Mouse (Mus musculus) liver, embryonic 11.5 days (tissue): ENCODE data around the gene Zbtb8a. TPM values are rescaled to one million over a fixed set of nuclear protein-coding genes. Genes with fewer than 3 reads are reported as not detected.
"Not testable (repeated sequence)": the region's sequence is repeated elsewhere in the genome, so short reads cannot be mapped to it uniquely, and the experiment has no call there.

Experiments used
- ATAC-seq: fragments of 200-750 bp; cut with Nextera tagmentation; replicated peaks from 2 replicates; pipeline ENCODE4 v1.8.0; 2017; ENCODE audit warnings: moderate number of reproducible peaks, mild to moderate bottlenecking, moderate TSS enrichment, moderate library complexity; ENCODE audit not compliant: low FRiP score
- DNase-seq: peaks from one replicate; pipeline ENCODE4 v3.0.0-alpha.2; 2017; ENCODE audit warnings: low spot score
- H3K27ac ChIP-seq: fragments of 300-500 bp; sonication (generic); 2 replicates; pipeline ENCODE4 v1.5.1; 2014; ENCODE audit warnings: mild to moderate bottlenecking, low read depth, low read length, control low read depth
- H3K27me3 ChIP-seq: fragments of 300-500 bp; sonication (generic); replicated peaks from 2 replicates; pipeline ENCODE4 v1.6.1; 2014; ENCODE audit warnings: low read length, mixed read lengths; ENCODE audit not compliant: control insufficient read depth, insufficient read depth
- H3K36me3 ChIP-seq: fragments of 300-500 bp; sonication (generic); 2 replicates; pipeline ENCODE4 v1.6.1; 2014; ENCODE audit warnings: mild to moderate bottlenecking, low read length, moderate library complexity, mixed read lengths; ENCODE audit not compliant: control insufficient read depth, insufficient read depth
- H3K4me1 ChIP-seq: fragments of 300-500 bp; sonication (generic); replicated peaks from 2 replicates; pipeline ENCODE4 v1.6.1; 2014; ENCODE audit warnings: low read length, mixed read lengths; ENCODE audit not compliant: control insufficient read depth, insufficient read depth
- H3K4me2 ChIP-seq: fragments of 300-500 bp; sonication (generic); 2 replicates; pipeline ENCODE4 v1.6.1; 2014; ENCODE audit warnings: mild to moderate bottlenecking, control low read depth, moderate library complexity
- H3K4me3 ChIP-seq: fragments of 300-500 bp; sonication (generic); 2 replicates; pipeline ENCODE4 v1.5.1; 2014; ENCODE audit warnings: low read depth, low read length, control low read depth
- H3K9ac ChIP-seq: fragments of 300-500 bp; sonication (generic); 2 replicates; pipeline ENCODE4 v1.6.1; 2014; ENCODE audit warnings: low read depth, low read length, control low read depth
- H3K9me3 ChIP-seq: fragments of 300-500 bp; sonication (generic); 2 replicates; pipeline ENCODE4 v1.6.1; 2016; ENCODE audit warnings: low read length, inconsistent platforms, mixed read lengths; ENCODE audit not compliant: control insufficient read depth
- WGBS: fragments of 180-500 bp; shearing (Covaris S2); extraction: QIAGEN DNeasy Blood & Tissue Kit; methylation state at CpG from one replicate; pipeline ENCODE4 v1.1.7; 2014; 5-methylcytosine and 5-hydroxymethylcytosine counted together
- polyA plus RNA-seq: library from polyadenylated mRNA; unstranded; fragments of >200 nt; fragmentation: Nextera tagmentation; extraction: Ambion mirVana; gene quantifications from 2 replicates; pipeline ENCODE4 v1.2.1, GENCODE M21; 2014

Gene Zbtb8a
- 4.2 and 4.8 TPM in 2 replicates for polyA plus RNA-seq

DNA sequence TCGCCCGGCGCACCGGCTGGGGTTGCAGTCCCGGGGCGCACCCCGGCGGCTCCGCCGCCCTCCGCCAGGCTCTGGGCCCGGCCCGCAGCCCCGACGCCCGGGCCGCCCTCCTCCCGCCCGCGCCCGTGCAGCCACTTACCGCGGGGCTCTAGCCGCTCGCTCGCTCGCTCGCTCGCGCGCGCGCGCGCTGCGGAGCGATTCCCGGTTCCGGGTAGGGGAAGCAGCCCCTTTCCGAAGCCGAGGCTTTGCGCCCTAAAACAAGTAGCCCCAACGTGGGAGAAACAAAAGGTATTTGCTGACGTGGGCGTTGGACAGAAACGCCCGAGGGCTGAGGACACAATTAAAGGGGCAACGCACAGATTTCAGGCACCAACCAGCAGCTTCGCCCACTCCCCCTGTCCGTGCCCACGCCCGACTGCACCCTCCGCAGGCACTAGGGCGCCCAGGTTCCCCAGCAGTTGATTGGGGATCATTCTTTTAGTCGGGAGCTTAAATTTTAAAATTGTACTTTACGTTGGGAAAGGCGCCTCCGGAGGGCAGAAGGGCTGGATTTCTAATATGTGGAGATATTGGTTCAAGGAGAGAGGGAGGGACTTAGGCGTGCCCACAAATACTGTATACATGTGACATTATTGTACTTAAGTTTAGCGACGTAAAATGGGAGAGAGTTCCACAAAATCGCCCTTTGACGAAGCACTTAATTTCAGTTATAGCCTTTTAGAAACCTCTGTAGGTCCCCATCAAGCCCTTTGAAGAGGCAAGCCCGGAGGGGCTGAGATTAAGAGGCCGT is at the start of gene Zbtb8a:
Zbtb8a (minus strand) TSS at position 516 of the 790 bp plus-strand sequence.
- peaks cover 4% of the 10 kb centered on the region for H3K4me1 ChIP-seq
- peak within 1 kb of the TSS; percentile 82 for H3K9ac ChIP-seq
- H3K36me3 ChIP-seq = no peaks in the 10 kb centered on the region
- ATAC-seq (peak; percentile 61; the same call in 1 of the 2 replicates), DNase-seq (peak; percentile 62)
- peak within 1 kb of the TSS; percentile 84 for H3K4me3 ChIP-seq
- peak within 1 kb of the TSS; percentile 87 for H3K4me2 ChIP-seq
- H3K27ac ChIP-seq = peak within 1 kb of the TSS; percentile 43; the same call in 1 of the 2 replicates
- 2% methylated on average over 65 of the region's 65 CpGs for WGBS
- peaks cover 32% of the 10 kb centered on the region for H3K27me3 ChIP-seq
- H3K9me3 ChIP-seq = no peaks in the 10 kb centered on the region

- Histone ChIP-seq H3K27me3 (no peaks in the 10 kb centered on the region), H3K9me3 (peaks cover 3% of the 10 kb centered on the region; the same call in 1 of the 2 replicates), H3K27ac (no peak overlapping the region; the same call in 1 of the 2 replicates), H3K9ac (no peak overlapping the region), H3K4me1 (peaks cover 10% of the 10 kb centered on the region), H3K36me3 (0 out of 2 replicates have a peak, but pooled peaks cover 2% of the 10 kb centered on the region), H3K4me3 (no peak overlapping the region), H3K4me2 (no peak overlapping the region)
- no peak for DNase-seq
- ATAC-seq = no peak
- 76% methylated on average over 5 of the region's 5 CpGs for WGBS
These were observed 40.4 kb upstream of the Zbtb8a start for GRCm38 (mm10) chr4:129418321-129418720.

GRCm38 (mm10) chr4:129416478-129416877 is 38.6 kb upstream of the Zbtb8a start:
- DNase-seq (no peak), ATAC-seq (peak; percentile 93)
- 14% methylated on average over 5 of the region's 5 CpGs for WGBS
- peaks cover 3% of the 10 kb centered on the region; the same call in 1 of the 2 replicates for H3K9me3 ChIP-seq
- no peak overlapping the region for H3K4me3 ChIP-seq
- no peak overlapping the region for H3K9ac ChIP-seq
- H3K27me3 ChIP-seq = no peaks in the 10 kb centered on the region
- no peak overlapping the region; the same call in 1 of the 2 replicates for H3K4me2 ChIP-seq
- 0 out of 2 replicates have a peak, but pooled peaks cover 2% of the 10 kb centered on the region for H3K36me3 ChIP-seq
- peaks cover 10% of the 10 kb centered on the region for H3K4me1 ChIP-seq
- H3K27ac ChIP-seq = peak overlapping the region; percentile 85

- WGBS = 89% methylated on average over 5 of the region's 5 CpGs
- peak overlapping the region; percentile 85 for H3K27ac ChIP-seq
- DNase-seq (no peak), ATAC-seq (no peak)
- peaks cover 3% of the 10 kb centered on the region; the same call in 1 of the 2 replicates for H3K9me3 ChIP-seq
- no peak overlapping the region for H3K4me2 ChIP-seq
- no peaks in the 10 kb centered on the region for H3K27me3 ChIP-seq
- peaks cover 10% of the 10 kb centered on the region for H3K4me1 ChIP-seq
- H3K9ac ChIP-seq = no peak overlapping the region
- H3K4me3 ChIP-seq = no peak overlapping the region
- H3K36me3 ChIP-seq = 0 out of 2 replicates have a peak, but pooled peaks cover 2% of the 10 kb centered on the region
These were observed 38.0 kb upstream of the Zbtb8a start for GRCm38 (mm10) chr4:129415892-129416291.

DNA sequence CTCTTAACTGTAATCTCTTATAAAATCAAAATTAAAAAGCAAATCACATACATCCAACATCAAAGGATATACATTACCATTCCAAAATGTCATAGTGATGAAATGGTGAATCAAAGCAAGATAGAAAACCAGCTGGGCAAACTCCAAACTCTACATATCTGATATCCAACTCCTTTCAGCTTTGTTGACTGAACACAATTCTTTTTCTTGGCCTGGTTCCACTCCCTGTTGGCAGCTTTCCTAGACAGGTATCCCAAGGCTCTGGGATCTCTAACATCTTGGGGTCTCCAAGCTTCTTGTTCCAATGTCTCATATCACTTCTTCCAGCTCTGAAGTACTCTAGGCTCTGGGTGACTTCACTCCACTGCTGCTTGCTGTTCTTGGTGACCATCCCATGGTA is 33.1 kb upstream of the Zbtb8a start:
- no peak overlapping the region for H3K9ac ChIP-seq
- no peak overlapping the region for H3K27ac ChIP-seq
- no peak for DNase-seq
- H3K4me1 ChIP-seq = peaks cover under 1% of the 10 kb centered on the region; the same call in 1 of the 2 replicates
- no peak for ATAC-seq
- H3K4me3 ChIP-seq = no peak overlapping the region
- 0 out of 2 replicates have a peak, but pooled peaks cover under 1% of the 10 kb centered on the region for H3K36me3 ChIP-seq
- H3K9me3 ChIP-seq = peaks cover 3% of the 10 kb centered on the region; the same call in 1 of the 2 replicates
- no peaks in the 10 kb centered on the region for H3K27me3 ChIP-seq
- H3K4me2 ChIP-seq = no peak overlapping the region

DNA sequence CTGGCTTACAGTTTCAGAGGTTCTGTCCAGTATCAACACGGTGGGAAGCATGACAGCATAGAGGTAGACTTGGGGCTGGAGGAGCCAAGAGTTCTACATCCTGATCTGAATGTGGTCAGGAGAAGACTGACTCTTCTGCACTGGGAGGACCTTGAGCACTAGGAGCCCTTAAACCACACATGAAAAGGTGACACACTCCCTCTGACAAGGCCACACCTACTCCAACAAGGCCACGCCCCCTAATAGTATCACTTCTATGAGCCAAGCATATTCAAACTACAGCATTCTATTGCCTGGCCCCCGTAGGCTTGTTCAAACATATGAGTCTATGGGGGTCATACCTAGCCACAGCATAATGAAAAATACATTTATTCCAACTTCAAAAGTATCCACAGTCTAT is 32.6 kb upstream of the Zbtb8a start:
- DNase-seq, H3K27me3 ChIP-seq, H3K9me3 ChIP-seq, H3K27ac ChIP-seq, H3K4me2 ChIP-seq, ATAC-seq, H3K4me3 ChIP-seq, H3K4me1 ChIP-seq, H3K36me3 ChIP-seq, H3K9ac ChIP-seq: not testable (repeated sequence)
- WGBS = 92% methylated on average over 3 of the region's 3 CpGs

DNA sequence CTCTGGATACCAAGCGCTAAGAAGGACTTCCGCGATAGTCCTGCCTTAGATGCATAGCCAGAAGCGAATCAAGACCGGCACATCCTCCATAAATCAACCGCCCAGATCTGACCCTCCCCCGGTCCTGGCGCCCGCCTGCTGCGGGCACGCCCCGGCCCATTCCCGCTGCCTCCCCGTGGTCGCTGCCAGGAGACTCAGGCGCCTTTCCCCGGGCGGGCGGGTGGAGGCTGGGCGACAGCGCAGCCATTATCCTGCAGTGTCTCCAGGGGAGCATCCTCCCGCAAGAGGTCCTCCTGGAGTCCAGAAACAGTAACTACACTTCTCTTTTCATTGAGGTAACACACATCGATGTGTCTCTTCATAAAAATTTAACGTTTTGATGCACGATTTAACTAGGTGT is 28.5 kb upstream of the Zbtb8a start:
- DNase-seq (peak; percentile 58), ATAC-seq (peak; percentile 70)
- Histone ChIP-seq H3K9ac (peak overlapping the region; percentile 60; the same call in 1 of the 2 replicates), H3K27me3 (no peaks in the 10 kb centered on the region), H3K4me3 (peak overlapping the region; percentile 55), H3K27ac (no peak overlapping the region), H3K4me1 (no peaks in the 10 kb centered on the region; the same call in 1 of the 2 replicates), H3K9me3 (no peaks in the 10 kb centered on the region), H3K4me2 (peak overlapping the region; percentile 75), H3K36me3 (no peaks in the 10 kb centered on the region)
- 3% methylated on average over 25 of the region's 25 CpGs for WGBS

DNA sequence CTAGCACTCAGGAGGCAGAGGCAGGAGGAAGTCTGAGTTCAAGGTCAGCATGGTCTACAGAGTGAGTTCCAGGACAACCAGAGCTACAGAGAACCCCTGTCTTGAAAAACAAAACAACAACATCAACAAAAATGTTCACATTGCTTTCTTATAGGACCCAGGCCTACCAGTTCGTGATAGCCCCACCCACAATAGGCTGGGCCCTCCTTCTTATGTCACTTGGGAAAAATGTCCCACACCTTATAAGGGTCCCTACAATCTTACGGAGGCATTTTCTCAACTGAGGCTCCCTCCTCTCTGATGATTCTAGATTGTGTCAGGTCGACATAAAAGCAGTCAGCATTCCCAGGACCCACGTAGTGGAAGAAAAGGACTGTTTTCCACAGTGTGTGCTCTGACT is 21.9 kb upstream of the Zbtb8a start:
- H3K9ac ChIP-seq = no peak overlapping the region
- no peaks in the 10 kb centered on the region for H3K9me3 ChIP-seq
- H3K36me3 ChIP-seq = no peaks in the 10 kb centered on the region
- no peaks in the 10 kb centered on the region for H3K4me1 ChIP-seq
- no peaks in the 10 kb centered on the region for H3K27me3 ChIP-seq
- ATAC-seq (no peak), DNase-seq (no peak)
- H3K27ac ChIP-seq = no peak overlapping the region
- no peak overlapping the region for H3K4me3 ChIP-seq
- no peak overlapping the region for H3K4me2 ChIP-seq
- 71% methylated on average over 4 of the region's 4 CpGs for WGBS
